Mouse (Mus musculus): ENCODE results near the gene Zcchc4.

The Zcchc4 gene

DNA sequence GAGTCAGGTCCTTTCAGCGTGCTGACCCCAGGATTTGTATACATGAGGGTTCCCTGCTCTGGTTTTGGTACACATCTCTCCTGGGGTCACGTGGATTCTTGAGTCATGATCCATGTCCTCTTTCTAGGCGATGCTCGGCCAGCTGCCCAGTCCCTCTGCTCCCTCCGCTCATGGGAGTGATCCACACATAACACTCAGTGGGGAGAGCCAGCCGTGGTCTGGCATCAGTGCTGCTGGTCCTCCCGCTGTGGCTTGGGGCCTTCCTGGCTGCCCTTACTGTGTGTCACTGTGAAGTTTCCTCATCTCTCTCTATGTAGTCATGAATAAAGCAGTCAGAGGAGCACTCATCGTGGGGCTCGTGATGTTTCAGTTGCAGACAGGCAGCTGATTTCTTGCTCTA, 18.9 kb downstream of the Zcchc4 start:
- DNase-seq (ENCODE audit: low spot score in 2 of 2): no peak

- no peak for DNase-seq (ENCODE audit: low spot score in 2 of 2)
Observed at GRCm38 (mm10) chr5:52799274-52799985, 24.2 kb downstream of the Zcchc4 start.

- DNase-seq (ENCODE audit: low spot score in 2 of 2): no peak
Observed at GRCm38 (mm10) chr5:52805801-52806200, 30.6 kb downstream of the Zcchc4 start.

DNA sequence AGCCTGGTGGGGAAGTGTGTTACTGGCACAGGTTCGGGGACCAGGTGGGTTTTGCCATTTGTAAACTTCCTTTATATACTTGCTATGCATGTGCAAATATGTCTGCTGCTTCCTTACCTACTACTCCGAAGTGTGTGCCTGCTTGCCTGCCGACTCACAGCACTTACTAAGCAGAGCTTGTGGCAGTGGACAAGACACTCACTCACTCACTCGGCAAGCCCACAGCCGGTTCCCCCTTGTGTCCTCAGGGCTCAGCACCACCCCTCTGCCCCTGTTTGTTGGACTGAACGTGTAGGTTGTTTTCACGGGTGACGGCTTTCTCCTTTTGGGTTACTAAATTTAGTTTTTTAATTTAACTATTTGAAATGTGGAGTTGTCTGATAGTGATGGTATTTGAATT, 31.1 kb downstream of the Zcchc4 start:
- no peak for DNase-seq (ENCODE audit: low spot score in 2 of 2)

DNA sequence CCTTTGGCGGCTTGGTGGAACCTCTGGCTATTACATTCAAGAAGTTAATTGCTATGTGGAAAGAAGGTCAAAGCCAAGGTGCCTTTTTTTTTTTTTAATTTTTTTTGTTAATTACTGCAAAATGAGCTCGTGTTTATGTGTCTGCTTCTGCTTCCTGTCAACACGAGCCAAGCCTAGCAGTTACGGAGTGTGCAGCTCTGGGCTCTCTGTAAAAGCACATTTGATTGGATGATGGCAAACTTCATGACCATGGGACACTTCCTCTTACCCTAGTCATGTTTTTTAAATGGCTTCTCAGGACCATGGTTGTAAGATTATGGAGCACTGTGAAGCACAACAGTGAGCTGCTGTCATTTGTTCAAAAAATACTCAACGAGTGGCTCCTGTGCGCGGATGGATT, 31.8 kb downstream of the Zcchc4 start:
- no peak for DNase-seq (ENCODE audit: low spot score in 2 of 2)

- DNase-seq (ENCODE audit: low spot score in 2 of 2): no peak
Observed at GRCm38 (mm10) chr5:52810446-52810845, 35.2 kb downstream of the Zcchc4 start.

GRCm38 (mm10) chr5:52811056-52811455, 35.8 kb downstream of the Zcchc4 start:
- no peak for DNase-seq (ENCODE audit: low spot score in 2 of 2)

DNA sequence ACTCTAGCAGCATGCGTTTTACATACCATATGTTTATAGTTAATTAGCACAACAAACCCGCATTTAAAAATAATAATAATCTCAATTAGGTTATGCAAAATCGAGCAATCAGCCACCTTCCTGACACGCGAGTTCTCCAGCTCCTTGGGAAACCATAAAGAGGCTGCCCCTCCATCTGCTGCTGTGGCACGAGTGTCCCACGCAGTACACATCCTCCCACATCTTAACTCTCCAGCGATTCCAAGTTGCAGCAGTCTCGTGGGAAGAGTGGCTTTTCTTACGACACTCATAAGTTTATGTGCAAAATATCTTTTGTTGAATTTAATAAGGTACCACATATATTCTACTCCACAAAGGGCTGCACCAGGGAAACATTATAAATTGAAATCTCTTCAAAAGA, 37.2 kb downstream of the Zcchc4 start:
- DNase-seq (ENCODE audit: low spot score in 2 of 2): no peak

DNA sequence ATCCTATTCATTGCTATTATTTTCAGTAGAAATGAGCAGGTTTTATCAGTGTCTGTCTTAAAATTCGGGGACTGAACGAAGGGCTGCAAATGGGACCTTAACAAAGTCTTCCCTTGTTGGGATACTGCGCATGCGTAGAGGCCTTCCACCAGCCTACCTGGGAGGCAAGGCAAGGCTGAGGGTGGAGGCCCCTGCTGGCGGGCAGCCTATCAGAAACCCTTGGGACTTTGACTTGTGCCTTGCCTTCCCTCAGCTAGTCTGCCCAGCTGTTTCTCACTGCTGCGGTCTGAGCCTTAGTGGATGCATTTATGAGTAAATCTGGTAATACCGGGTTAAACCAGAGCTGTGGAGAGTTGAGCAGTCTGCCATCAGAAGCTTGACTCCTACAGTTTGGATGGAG, 38.1 kb downstream of the Zcchc4 start:
- no peak for DNase-seq (ENCODE audit: low spot score in 2 of 2)

DNA sequence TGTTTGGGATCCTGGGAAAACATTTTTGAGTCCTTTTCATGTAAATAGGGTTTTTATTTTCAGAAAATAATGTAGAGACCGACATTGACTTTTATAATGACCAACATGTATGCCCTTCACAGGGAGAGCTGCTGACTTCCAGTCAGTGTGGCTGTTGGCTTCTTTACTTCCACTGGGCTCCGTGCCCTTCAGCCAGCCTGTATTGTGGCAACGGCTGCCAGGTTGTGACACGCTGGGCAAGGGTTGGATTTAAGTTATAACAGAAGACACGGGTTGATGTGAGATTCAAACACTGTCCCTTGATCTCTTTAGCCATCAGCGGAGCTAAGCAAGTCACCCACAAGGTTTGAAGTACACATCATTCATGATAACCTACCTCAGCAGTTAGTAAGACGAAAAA, 43.5 kb downstream of the Zcchc4 start:
- DNase-seq (ENCODE audit: low spot score in 2 of 2): no peak

DNA sequence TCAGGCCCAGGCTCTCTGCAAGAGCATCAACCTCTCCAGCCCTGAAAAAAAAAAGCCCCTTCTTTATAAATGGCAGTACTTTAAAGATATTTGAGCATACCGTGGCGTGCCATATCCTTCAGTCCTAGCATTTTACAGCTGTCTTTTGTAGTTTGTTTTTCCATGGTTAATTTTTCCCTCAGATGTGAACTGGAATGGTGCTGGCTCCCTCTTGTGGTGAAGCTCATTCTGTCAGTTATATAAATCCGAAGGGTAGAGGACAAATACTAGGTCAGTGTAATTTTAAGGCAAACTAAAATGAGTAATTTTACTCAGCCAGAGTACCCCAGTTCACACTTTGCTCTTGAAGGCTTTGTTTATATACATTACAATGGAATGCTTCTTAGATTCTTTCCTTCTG, 46.5 kb downstream of the Zcchc4 start:
- DNase-seq (ENCODE audit: low spot score in 2 of 2): peak in 1 of 2 experiments; percentile 58

- DNase-seq (ENCODE audit: low spot score in 2 of 2): no peak
Observed at GRCm38 (mm10) chr5:52827923-52828322, 52.7 kb downstream of the Zcchc4 start.

DNA sequence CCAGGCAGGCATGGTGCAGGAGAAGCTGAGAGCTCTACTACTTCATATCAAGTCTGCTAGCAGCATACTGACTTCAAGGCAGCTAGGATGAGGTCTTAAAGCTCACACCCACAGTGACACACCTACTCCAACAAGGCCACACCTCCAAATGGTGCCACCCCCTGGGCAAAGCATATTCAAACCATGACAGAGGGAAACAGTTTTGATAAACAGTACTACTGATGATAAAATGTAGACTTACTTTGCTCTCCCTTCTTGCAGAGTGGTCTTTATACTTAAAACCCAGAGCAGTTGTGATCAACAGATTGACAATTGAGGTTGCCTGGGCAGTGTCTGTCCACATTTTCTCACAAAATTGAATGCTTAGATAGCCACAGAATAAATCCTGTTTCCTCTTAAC, 57.8 kb downstream of the Zcchc4 start:
- no peak for DNase-seq (ENCODE audit: low spot score in 2 of 2)

DNA sequence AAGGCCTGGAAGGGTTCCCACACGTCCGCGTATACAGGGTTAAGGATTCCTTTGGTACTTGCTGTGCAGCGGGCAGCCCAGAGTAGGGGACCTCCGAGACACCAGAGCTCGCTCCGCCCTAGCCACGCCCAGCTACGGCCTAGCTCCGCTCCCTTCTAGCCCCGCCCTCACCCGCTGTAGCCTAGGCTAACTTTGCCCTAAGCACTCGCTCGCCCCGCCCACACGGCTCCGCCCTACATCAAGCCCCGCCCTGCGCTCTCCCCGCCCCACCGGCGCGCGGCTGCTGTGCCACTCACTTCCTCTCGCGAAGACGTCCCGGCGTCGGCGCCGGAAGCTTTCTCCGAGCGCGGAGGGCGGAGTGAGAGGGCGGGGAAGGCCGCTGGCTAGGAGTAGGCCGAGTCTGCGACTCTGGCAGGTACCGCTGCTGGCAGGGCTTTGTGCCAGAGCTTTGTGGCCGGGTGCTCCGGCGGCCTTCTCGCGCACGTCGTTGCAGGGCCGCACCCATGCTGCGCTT, 58.6 kb downstream of the Zcchc4 start, which contains the start of gene Anapc4:
TSS of gene Anapc4 (plus strand) at position 252 of the 514 bp plus-strand sequence.
- DNase-seq (ENCODE audit: low spot score in 2 of 2): peak; percentile 96 to 99

GRCm38 (mm10) chr5:52834386-52834785, 59.2 kb downstream of the Zcchc4 start:
- DNase-seq (ENCODE audit: low spot score in 2 of 2): no peak

DNA sequence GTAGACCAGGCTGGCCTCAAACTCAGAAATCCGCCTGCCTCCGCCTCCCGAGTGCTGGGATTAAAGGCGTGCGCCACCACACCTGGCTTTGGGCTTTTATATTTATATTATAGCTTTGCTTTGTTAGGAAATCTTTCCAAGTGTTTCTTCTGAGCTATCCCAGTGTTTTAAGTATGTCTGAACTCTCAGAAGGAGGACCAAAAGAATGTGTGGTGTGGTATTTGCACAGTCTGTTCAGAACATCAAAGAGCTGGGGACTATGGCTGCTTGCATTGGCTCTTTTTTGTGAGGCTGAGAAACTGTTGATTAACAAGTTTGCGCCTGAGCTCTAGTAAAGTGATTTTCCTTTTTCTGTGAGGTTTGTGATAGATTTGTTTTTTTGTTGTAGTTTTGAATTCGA, 69.1 kb downstream of the Zcchc4 start:
- DNase-seq (ENCODE audit: low spot score in 2 of 2): no peak

DNA sequence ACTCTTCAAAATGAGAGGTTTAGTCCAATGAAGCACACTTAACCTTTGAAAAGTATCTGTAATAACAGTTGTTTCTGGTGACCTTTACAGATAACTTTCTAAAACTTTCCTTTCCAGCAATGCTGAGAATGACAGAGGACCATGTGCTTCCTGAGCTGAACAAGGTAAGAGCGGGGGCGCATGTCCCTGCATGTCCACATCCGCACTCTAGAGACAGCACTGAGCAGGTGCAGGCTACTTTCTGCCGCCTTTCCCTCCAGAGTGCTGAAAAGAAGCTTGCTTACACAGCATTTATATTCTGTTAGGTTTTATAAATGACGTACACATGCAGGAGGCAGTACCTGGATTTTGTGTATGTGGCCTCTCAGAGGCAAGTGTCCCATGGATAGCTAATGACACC, 80.5 kb downstream of the Zcchc4 start:
- DNase-seq (ENCODE audit: low spot score in 2 of 2): no peak

- DNase-seq (ENCODE audit: low spot score in 2 of 2): no peak
Observed at GRCm38 (mm10) chr5:52864446-52864845, 89.2 kb downstream of the Zcchc4 start.

GRCm38 (mm10) chr5:52865825-52866224, 90.6 kb downstream of the Zcchc4 start:
- DNase-seq (ENCODE audit: low spot score in 2 of 2): no peak

DNA sequence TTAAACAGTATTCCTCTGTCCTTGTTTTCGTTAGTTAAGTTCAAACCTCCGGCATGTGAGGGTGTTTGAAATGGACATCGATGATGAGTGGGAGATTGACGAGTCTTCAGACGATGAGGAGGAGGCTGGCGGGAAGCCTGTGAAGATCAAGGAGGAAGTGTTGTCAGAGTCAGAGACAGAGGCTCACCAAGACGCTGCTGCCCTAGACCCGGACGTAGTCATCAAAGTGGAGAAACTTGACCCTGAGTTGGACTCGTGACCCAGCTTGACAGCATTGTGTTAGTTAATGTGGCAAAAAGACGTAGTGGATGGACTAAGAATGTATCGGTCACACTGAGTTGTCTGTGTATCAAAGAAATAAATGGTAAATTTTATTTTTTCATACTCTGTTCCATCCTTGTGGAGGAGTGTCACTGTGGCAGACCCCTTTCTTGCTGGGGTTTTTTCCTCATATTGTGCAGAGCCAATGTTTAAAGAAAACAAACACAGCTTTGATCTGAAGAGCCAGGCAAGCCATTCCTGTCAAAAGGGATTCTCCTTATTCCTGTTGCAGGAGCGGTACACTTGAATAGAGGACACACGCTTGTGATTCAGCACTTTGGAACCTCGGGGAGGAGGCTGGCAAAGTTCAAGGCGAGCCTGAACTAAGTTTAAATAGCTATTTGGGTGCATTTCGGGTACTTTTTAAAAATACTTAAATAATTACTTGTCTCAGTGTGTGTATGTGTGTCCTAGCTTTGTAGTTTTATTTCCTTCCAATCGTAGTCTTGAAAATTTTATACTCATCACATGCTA, 91.3 kb downstream of the Zcchc4 start:
- no peak for DNase-seq (ENCODE audit: low spot score in 2 of 2)

GRCm38 (mm10) chr5:52868918-52869703, 93.9 kb downstream of the Zcchc4 start:
- no peak for DNase-seq (ENCODE audit: low spot score in 2 of 2)

GRCm38 (mm10) chr5:52871461-52871860, 96.3 kb downstream of the Zcchc4 start:
- DNase-seq (ENCODE audit: low spot score in 2 of 2): no peak
